Mouse (Mus musculus) embryonic fibroblast, embryonic 13.5 days (primary cell): ENCODE measurements around the gene D630003M21Rik.

Source experiments
- CTCF ChIP-seq: IDR thresholded peaks from 2 replicates; pipeline ENCODE4 v1.5.1; 2011; ENCODE audit warnings: mild to moderate bottlenecking, control low read depth, low read length, moderate library complexity, borderline replicate concordance; ENCODE audit not compliant: insufficient read depth
- POLR2A ChIP-seq: IDR thresholded peaks from 2 replicates; pipeline ENCODE4 v1.6.1; 2011; ENCODE audit warnings: low read depth, mild to moderate bottlenecking, control low read depth, low read length, moderate library complexity

- TF ChIP-seq POLR2A: no peak
- no peak for TF ChIP-seq CTCF
Measured at GRCm38 (mm10) chr2:158169771-158170170, 59.3 kb downstream of the D630003M21Rik start.
